Mouse (Mus musculus) kidney, postnatal 36 days (tissue): Measurements from ENCODE around the gene Rorc.

Experiments
- DNase-seq, 2 experiments: peaks; one replicate each; pipeline ENCODE4 v3.0.0; 2021 to 2022; ENCODE audit warnings: mixed read lengths in 2 of 2

The Rorc gene

GRCm38 (mm10) chr3:94434305-94434704, 61.7 kb downstream of the Rorc start:
- peak in 1 of 2 experiments; percentile 20 for DNase-seq

- no peak for DNase-seq
Observed at GRCm38 (mm10) chr3:94436420-94436819, 63.8 kb downstream of the Rorc start.

GRCm38 (mm10) chr3:94441182-94441581, 68.6 kb downstream of the Rorc start:
- DNase-seq = peak; percentile 16 to 42

GRCm38 (mm10) chr3:94442951-94443596, 70.5 kb downstream of the Rorc start, which contains the start of gene Mrpl9:
TSS of gene Mrpl9 (plus strand) at chr3:94443318.
- peak; percentile 95 to 97 for DNase-seq

GRCm38 (mm10) chr3:94443597-94443964, 71.0 kb downstream of the Rorc start, which contains the start of gene Oaz3:
TSS of gene Oaz3 (minus strand) at chr3:94443915.
- no peak for DNase-seq
